Mouse (Mus musculus) testis, postnatal 14 days (tissue): ENCODE results near the gene Atcay.
"Not testable (repeated sequence)": the region's sequence is repeated elsewhere in the genome, so short reads cannot be mapped to it uniquely, and the experiment has no call there.

Experiments
- DNase-seq: peaks from one replicate; pipeline ENCODE4 v3.0.0; 2021; ENCODE audit warnings: low spot score

The Atcay gene

DNA sequence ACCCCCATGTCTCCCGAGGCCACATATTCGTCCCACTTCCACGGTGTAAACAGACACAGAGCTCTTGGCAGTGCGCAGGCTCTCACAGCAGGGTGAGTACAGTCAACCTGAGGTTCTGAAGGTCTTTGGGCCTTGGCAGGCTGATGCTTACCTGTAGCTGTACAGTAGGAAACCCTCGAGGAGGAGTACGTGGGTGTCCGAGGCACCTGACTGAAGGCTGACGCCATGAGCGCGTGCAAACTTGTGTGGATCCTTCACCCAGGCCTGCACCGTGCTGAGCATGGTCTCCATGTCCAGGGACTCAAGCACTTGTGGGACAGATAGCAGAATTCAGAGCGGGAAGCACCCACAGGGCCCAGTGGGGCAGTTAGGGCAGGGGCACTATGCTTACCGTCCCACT is 30.5 kb downstream of the Atcay start:
- DNase-seq, result no peak

DNA sequence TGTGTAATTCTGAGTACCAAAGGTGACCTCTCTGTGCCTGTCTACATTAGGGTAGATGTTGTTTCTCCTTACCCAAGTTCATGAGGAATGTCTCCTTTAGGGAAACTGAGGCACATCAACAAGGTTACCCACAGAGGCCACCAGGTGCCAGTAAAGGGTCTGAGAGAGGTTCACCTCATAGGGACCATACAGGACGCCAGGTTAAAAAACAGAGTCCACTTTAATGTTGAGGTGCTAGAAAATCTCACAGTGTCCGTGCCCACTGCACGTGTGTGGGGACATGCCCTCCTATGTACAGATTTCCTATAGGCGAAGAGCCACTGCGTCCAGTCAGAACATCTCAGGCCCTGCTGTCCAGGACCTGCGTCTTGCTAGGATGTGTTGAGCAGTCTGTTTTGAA is 31.6 kb downstream of the Atcay start:
- DNase-seq, result no peak

DNA sequence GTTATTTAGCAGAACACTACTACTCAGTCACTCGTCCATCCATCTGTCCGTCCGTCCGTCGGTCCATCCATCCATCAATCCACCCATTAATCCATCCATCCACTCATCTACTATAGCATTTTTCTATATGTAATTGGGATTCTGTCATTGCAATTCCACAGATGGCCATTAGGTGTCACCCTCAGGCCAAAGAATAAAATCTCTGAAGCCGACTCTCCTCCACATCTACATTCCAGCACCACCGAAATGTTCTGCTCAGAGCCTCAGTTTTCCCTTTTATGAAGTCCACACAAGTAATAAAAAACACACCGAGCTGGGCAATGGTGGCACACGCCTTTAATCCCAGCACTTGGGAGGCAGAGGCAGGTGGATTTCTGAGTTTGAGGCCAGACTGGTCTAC is 32.4 kb downstream of the Atcay start:
- no peak for DNase-seq

DNA sequence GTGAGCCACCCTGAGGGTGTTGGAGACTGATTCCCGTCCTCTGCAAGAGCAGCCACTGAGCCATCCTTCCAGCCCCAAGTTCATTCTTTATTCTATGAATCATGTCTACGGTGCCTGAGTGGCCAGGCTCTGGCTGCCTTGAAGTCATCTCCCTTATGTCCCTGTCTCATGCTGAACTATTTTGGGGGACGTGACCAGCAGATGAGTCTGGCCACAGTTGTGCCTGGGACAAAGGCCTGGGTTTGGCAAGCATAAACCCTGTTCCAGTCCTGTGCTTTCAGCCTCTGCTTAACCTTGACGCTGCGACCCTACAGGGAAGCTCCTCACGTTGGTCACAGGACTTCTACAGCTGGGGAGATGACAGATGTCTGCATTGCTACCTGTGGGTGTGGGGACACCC is 33.3 kb downstream of the Atcay start:
- no peak for DNase-seq

DNA sequence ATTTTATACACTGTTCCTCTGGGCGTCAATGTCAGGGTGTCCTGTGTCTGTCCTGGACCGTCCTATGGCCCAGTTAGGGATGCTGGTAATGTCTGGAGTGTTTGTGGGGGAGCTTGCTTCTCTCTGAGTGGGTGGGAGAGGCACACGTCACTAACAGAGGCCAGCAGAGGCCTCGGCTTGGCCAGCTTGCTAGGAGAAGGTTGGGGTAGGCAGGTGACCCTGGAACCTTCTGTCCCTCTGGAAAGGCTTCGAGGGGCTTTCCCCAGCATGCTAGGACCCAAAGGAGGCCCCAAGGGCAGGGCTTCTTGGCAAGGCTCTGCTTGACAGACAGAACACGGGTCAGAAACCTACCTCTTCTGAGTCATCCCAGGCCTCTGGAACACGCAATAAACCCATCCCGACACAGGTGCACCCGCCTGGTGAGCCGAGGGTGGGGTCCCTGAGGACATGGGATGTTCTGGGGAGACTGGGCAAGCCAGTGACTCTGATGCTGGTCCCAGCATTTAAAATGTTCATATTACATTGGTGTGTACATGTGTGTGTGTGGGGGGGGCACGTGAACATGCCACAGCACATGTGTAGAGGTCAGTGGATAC is 34.1 kb downstream of the Atcay start:
- no peak for DNase-seq

DNA sequence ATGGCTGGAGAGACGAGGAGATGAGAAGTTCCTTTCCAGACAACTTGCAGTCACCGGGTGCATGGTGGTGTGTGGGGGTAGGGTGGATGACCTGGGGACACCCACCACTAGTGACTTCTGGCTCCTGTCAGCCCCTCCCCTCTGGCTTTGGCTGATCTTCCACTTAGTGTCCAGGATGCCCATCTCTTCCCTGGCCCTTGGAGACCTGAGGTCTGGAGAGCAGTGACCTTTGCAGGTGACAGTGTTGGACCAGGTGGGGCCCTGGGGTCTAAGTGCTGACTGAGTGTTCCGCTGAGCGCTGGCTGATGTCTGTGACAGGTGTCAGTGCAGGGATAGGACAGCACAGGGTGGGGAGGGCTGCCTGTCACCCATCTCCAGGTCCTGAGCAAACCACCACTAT is 35.3 kb downstream of the Atcay start:
- DNase-seq, result no peak

DNA sequence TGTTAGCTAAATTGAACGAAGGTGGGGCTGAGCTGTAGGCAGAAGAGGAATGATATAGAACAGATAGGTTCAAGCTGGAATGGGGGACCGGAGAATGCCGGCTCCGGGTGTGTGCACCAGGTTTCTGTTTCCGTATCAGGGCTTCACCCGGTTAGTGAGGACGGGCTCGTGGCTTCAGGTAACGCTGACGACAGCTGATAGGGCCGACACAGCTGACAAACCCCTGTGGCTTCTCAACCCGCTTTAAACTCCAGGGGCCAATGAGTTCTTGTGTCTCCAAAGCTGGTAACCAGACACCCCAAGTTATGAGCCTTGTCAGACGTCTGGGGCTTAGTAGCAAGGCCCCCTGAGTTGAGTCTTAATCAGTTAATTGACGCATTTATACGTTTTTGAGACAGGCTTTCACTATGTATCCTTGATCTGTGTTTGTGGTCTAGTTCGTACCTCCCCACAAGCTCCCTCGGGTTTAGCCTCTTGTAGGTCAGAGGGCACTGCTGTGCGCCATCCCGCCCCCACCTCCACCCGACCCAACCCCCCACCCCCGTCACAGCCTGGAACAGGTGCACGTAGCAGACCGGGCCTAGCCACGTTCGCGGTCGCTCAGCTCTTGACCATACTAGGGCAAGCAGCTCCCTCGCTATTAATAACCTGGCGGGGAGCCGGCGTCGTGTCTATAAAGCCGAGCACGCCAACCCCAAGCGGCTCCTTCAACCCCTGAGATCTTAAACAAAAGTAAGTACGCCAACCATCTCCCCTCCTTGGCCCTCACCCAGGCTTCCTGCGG is 36.5 kb downstream of the Atcay start:
- DNase-seq, result peak; percentile 56

DNA sequence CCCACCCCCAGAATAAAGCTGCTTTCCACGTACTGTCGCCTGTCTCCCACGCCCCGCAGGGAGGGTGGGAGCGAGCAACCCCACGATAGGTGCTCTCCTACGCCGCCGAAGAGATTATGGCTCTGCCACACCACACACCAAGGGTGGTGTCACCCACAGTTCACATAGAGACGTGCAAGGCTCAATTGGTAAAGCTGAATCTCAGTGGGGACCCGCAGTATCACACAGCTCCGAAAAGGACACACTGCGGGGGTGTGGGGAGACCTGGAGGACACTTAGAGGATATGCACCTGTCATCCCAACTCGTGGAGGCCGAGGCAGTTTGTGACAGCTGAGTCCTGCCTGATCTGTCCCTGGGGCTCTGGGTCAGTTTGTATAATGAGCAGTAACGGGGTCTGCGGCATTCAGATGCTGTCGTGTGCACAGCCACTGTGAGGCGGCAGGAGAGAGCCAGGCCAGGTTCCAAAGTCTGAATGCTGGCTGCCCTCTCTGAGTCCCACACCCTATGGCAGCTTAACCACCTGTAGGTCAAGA is 37.6 kb downstream of the Atcay start:
- no peak for DNase-seq

DNA sequence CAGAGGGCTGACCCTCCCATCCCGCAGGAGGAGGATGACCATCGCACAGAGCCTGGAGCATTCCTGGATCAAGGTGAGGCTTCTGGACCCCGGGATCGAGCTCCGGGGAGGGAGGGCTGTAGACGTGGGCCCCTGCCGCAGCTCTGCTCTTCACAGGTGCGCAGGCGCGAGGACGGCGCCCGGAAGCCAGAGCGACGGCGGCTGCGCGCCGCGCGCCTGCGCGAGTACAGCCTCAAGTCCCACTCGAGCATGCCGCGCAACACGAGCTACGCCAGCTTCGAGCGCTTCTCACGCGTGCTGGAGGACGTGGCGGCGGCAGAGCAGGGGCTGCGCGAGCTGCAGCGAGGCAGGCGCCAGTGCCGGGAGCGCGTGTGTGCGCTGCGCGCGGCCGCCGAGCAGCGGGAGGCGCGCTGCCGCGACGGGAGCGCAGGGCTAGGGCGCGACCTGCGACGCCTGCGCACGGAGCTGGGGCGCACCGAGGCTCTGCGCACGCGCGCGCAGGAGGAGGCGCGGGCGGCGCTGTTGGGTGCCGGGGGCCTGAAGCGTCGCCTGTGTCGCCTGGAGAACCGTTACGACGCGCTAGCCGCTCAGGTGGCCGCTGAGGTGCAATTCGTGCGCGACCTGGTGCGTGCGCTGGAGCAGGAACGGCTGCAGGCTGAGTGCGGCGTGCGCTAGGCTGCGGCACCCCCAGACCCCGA is 38.2 kb downstream of the Atcay start:
- DNase-seq, result peak; percentile 79

DNA sequence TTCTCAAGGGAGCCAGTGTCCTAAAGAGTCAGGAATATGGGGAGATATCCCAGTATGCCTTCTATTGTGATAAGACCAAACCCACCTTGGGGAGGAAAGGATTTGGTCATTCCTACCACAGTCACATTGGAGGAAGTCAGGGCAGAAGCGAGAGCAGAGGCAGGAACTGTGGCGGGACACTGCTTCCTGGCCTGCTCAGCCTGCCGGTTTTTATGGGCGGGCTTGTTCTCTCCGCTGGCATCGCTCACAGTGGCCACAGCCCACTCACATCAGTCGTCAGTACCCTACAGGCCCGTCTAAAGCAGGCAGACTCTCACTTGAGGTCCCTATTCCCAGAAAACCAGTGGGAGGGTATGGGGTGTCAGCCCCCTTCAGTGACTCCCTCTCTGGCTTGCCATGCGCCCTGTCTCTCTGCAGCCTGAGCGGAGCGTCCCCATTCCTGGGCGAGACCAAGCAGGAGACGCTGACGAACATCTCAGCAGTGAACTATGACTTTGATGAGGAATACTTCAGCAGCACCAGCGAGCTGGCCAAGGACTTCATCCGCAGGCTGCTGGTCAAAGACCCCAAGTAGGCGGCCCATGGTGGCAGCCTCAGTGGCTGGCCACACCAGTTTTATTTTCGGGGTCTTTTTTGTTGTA is 39.2 kb downstream of the Atcay start:
- DNase-seq, result no peak

DNA sequence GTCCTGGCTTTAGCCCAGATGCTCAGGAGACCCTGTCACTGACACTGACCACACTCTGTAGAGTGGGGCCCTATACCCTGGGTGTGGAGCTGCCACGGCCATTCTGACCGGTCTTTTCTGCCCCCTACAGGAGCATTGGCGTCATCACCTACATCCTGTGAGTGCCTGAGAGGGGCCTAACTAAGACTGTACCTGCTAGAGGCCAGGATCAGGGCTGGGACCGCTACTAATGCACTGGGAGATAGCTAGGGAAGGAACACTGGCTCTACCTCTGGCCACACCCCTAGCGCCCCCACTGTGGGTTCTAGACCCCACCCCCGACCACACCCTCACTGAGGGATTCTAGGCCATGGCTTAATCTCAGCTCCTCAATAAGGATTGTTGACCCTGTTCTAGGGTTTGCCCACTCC is 39.7 kb downstream of the Atcay start:
- DNase-seq, result no peak

DNA sequence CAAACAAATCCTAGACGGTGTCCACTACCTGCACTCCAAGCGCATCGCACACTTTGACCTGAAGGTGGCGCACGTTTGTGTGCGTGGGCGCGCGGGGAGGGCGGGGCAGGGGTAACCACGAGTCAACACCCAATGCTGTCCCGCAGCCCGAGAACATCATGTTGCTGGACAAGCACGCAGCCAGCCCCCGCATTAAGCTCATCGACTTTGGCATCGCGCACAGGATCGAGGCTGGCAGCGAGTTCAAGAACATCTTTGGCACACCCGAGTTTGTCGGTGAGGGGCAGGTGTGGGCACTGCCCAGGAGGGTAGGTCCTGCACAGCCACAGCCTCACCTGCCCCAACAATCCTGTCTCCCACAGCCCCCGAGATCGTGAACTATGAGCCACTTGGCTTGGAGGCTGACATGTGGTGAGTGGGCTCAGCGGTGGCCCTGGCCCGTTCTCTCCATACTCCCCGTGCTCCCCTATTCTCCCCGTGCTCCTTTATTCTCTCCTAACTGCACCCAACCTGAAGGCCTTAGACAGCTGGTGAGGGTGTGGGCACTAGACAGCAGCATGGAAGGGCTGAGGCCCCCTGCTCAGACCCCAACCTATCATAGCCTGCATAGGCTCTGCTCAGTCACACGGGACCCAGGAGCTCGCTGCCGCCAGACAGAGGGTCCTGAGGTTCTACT is 40.3 kb downstream of the Atcay start:
- DNase-seq, result no peak

DNA sequence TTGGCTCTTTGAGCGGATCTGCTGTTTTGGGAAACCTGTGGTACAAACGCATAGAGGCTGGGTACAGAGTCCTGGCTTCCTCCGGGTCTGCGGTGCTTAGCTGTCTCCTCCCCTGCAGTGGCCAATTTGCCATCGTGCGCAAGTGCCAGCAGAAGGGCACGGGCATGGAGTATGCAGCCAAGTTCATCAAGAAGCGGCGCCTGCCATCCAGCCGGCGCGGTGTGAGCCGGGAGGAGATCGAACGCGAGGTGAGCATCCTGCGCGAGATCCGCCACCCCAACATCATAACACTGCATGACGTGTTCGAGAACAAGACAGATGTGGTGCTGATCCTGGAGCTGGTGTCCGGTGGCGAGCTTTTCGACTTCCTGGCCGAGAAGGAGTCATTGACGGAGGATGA is 40.8 kb downstream of the Atcay start:
- DNase-seq, result no peak

DNA sequence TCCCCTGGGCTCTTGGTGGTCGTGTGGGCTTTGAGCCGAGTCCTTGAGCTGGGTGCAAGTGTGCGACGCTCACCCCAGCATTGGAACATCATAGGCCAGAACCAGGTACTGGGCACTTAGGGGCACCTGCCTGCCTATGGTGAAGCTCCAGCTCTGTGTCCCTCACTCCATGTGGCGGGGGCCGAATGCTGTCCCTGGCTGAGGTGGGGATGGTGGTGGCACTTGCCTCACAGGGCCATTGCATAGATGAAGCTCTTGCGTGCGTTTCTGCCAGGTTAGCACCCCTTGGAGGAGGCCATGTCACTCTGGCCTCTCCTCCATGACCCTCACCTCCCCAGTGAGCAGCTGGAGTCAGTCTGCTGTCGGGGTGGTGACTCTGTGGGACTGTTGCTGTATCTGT is 43.5 kb downstream of the Atcay start:
- no peak for DNase-seq

DNA sequence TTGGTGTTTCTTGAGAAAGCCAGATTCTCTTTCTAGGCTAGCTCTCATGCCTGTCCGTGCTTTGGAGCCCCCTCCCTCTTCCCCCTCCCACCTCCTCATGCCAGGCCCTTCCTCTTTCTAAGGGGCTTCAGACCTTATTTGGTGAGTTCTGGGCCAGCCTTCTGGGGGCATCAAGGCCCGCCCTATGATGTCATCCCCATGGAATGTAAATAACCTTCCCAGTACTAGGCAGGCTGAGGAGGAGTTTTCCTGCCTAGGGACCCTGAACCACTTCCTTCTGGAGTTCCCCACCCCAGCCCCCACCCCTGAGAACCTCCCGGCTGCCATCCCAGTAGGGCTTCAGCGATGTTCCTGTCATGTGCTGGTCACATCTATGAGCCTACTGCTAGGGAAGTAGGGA is 45.9 kb downstream of the Atcay start:
- no peak for DNase-seq

DNA sequence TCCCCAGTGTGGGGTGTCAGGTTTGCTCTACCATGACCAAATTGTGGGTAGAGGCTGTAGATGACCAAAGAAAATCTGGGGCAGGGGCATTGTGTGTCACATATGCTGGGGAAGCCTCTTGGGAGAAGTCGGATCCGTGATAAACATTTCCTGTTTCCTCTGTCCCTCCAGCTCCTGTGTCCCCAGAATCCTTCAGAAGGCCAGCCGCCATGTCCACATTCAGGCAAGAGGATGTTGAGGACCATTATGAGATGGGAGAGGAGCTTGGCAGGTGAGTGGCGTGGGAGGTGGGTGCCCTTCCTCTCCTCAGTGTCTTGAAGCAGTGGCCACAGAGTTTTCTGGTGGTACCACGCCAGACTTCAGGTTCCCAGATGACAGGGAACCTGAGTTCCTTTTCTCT is 46.8 kb downstream of the Atcay start, which contains the start of gene 4930442H23Rik:
TSS of gene 4930442H23Rik (minus strand) at position 45 of the 400 bp plus-strand sequence.
- no peak for DNase-seq

DNA sequence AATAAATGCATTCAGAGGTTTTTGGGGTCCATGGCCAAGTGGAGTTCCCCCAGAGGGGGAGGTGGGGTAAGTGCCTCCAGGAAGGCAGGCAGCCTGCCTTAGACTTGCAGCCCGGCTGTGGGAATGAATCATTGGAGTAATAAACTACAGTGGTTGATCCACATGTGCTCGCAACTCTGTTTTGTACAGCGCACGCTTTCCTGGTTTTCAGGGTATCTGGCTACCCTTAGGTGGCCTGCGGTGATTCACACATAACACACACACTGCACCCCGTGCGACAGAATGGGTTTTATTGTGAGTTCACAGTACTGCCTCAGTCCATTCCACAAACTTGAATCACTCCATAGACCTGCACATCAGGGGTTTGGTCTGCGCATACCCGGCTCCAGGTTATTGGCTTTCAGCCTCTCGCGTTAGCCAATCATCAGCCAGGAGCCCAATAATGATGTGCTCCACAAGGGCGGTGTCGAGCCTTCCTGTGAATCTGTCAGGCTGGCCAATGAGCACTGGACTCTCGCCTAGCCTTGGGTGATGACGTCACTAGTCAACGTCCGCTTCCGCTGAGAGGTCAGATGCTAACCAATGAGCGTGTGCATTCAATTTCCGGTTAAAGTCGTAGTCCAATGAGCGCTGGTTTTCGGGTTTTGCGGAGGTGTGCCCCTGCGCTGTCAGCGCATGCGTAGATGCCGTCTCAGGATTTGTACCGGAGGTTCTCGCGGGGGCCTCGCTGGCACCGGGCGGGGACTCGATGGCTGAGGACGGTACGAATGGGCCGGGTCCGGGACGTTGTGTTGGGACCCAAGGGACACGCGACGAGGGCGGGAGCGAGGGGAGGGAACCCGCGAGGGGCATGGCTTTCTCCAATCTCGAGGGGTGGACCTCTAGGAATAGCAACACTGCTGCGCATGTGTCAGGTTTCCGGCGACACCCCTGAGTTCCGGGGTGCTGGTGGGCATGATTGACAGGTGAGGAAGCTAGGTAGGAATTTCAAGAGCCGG is 48.0 kb downstream of the Atcay start, which contains the start of gene Dapk3:
TSS of gene Dapk3 (plus strand) at position 670 of the 998 bp plus-strand sequence.
- peak; percentile 96 for DNase-seq

DNA sequence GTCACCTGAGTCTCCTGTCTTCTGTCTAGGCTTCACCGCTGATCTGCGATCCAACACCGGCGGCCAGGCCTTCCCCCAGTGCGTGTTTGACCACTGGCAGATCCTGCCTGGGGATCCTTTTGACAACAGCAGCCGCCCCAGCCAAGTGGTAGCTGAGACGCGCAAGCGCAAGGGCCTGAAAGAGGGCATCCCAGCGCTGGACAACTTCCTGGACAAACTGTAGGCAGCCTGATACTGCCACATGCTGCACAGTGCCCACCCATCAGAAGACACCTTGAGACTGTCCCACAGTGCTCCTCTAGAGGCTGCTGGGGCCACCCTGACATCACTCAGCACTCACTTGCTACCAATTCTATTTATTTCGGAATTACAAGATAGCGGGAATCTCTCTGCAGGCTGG is 48.8 kb downstream of the Atcay start:
- DNase-seq, result not testable (repeated sequence)

DNA sequence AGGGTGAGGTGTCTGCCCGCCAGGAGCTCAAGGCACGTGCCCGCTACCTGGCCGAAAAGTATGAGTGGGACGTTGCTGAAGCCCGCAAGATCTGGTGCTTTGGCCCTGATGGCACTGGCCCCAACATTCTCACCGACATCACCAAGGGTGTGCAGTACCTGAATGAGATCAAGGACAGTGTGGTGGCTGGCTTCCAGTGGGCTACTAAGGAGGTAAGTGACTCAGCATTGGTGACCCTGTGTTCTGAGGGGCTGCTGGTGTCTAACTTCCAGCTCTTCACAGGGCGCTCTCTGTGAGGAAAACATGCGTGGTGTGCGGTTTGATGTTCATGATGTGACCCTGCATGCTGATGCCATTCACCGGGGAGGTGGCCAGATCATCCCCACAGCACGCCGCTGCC is 49.7 kb downstream of the Atcay start:
- DNase-seq, result no peak
